Mouse (Mus musculus): ENCODE measurements at regions not wholly inside any gene's neighbourhood (a gene's known extent, or its start where the extent isn't known, plus 50 kb on each side); places are given as distances from the start of the nearest gene placed in this dataset.

GRCm38 (mm10) chr8:12127106-12127800 is 151.4 kb upstream of the A230072I06Rik start:
- Histone ChIP-seq H3K4me1 (ENCODE audit: control insufficient read depth, insufficient read depth, low read length) (no peaks in the 10 kb centered on the region), H3K4me3 (ENCODE audit: insufficient read depth, low read length) (no peak overlapping the region), H3K27ac (ENCODE audit: insufficient read depth, low read depth, low read length) (no peak overlapping the region)
- no peak for TF ChIP-seq POLR2A (IDR thresholded peaks at IDR 0.05; ENCODE audit: borderline replicate concordance, low read depth, low read length)
- no peak for TF ChIP-seq CTCF (IDR thresholded peaks at IDR 0.05; ENCODE audit: low read depth, low read length)

DNA sequence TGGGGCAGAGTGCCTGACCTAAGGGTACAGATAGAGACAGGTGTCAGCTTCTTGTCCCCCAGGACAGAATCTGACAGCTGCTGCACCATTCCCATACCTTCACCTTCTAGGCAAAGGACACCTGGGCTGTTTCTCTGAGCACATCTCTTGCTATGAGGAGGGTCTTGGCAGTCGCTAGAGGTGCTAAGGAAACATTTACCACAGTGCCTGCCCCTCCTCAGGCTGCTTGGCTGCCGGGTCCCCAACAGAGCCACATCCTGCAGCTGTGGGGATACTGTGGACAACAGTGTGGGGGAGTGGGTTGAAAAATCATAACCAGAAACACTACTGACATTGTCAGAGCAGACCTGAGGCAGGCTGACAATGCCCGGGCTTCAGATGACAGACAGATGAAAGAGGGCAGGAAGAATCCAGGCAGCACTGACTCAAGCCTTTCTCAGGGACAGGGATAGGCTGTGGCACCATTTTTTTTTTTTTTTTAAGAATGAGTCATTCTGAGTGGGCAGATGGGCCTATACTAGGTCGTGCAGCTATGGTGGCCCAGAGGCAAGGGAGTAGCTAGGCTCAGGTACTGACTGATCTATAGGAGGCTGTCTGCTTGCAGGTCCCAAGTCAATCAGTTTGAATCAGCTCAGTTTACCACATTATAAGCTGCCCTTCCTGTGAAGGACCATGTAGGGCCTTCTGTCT is 150.7 kb upstream of the A230072I06Rik start:
- H3K4me3 ChIP-seq (ENCODE audit: insufficient read depth, low read length) = no peak overlapping the region
- H3K27ac ChIP-seq (ENCODE audit: insufficient read depth, low read depth, low read length) = no peak overlapping the region
- TF ChIP-seq POLR2A (IDR thresholded peaks at IDR 0.05; ENCODE audit: borderline replicate concordance, low read depth, low read length) = no peak
- no peak for TF ChIP-seq CTCF (IDR thresholded peaks at IDR 0.05; ENCODE audit: low read depth, low read length)
- no peaks in the 10 kb centered on the region for H3K4me1 ChIP-seq (ENCODE audit: control insufficient read depth, insufficient read depth, low read length)

DNA sequence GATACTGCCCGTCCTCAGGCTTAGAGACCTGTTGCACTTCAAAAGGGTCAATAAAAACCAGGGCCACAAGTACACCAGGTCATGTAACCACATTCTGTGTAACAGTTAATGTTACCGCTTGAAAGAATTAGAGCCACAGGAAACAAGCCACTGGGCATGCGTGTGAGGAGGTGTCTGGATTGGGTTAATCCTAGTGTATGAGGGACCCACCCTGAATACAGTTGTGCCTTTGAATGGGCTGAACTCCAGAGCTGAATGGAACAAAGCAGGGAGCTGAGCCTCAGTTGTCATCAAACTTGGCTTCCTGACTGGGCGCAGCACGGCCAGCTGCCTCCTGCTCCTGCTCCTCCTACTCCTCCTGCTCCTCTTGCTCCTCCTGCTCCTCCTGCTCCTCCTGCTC is 148.0 kb upstream of the A230072I06Rik start:
- TF ChIP-seq POLR2A (IDR thresholded peaks at IDR 0.05; ENCODE audit: borderline replicate concordance, low read depth, low read length) (no peak), CTCF (IDR thresholded peaks at IDR 0.05; ENCODE audit: low read depth, low read length) (no peak)
- Histone ChIP-seq H3K27ac (ENCODE audit: insufficient read depth, low read depth, low read length) (no peak overlapping the region), H3K4me1 (ENCODE audit: control insufficient read depth, insufficient read depth, low read length) (no peaks in the 10 kb centered on the region), H3K4me3 (ENCODE audit: insufficient read depth, low read length) (no peak overlapping the region)

GRCm38 (mm10) chr8:12134200-12134599 is 144.4 kb upstream of the A230072I06Rik start:
- Histone ChIP-seq H3K4me1 (ENCODE audit: control insufficient read depth, insufficient read depth, low read length) (no peaks in the 10 kb centered on the region), H3K4me3 (ENCODE audit: insufficient read depth, low read length) (no peak overlapping the region), H3K27ac (ENCODE audit: insufficient read depth, low read depth, low read length) (no peak overlapping the region)
- TF ChIP-seq CTCF (IDR thresholded peaks at IDR 0.05; ENCODE audit: low read depth, low read length) = no peak

DNA sequence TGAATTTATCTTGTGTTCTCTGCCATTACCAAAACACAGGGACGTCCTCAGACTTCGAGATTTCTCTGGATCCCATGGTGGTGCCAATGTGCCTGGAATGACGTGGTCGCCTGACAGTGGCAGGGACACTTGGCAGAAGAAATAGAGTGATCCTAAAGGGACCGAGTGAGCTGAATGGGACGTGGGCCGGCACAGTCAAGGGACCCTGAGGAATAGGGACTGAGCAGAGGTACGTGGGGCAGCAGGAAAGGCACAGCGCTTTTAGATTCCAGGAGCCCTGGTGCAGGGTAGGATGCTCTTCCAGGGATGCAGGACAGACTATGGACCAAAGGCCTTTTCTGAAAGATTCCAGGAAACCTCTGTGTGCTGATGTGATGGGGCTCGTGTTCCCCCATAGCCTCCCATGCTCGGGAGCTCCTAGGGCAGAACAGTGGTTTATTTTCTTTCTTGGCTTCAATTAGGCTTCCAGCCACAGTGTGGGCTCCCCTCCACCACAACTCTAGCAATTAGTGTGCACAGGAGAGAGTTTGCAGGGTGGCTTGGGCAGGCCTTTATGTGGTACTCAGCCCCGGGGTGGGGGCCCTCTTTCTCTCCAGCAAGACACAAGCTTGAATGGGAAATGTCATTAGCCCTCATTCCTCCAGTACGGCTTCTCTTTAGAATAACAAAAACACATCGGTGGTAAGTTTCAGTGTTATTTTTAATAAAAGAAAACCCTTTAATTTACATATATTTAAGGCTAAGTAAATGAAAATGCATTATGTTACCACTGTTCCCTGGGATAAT is 143.0 kb upstream of the A230072I06Rik start:
- no peak overlapping the region for H3K4me3 ChIP-seq (ENCODE audit: insufficient read depth, low read length)
- no peak for TF ChIP-seq POLR2A (IDR thresholded peaks at IDR 0.05; ENCODE audit: borderline replicate concordance, low read depth, low read length)
- no peaks in the 10 kb centered on the region for H3K4me1 ChIP-seq (ENCODE audit: control insufficient read depth, insufficient read depth, low read length)
- no peak overlapping the region for H3K27ac ChIP-seq (ENCODE audit: insufficient read depth, low read depth, low read length)

DNA sequence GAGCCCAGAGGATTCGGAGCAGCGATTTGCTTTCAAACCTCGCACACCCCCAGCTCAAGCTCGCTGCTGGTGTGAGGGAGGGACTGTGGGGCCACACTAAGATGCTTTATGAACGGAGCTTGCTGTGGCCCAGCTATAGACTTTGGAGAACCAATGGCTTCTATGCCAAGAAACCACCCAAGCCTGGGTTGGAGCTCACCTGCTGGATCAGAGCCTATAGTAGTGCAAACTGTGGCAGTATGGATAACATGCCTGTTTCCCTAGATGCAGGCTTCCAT is 142.5 kb upstream of the A230072I06Rik start:
- Histone ChIP-seq H3K4me1 (ENCODE audit: control insufficient read depth, insufficient read depth, low read length) (no peaks in the 10 kb centered on the region), H3K27ac (ENCODE audit: insufficient read depth, low read depth, low read length) (no peak overlapping the region), H3K4me3 (ENCODE audit: insufficient read depth, low read length) (no peak overlapping the region)
- TF ChIP-seq CTCF (IDR thresholded peaks at IDR 0.05; ENCODE audit: low read depth, low read length) = no peak
- TF ChIP-seq POLR2A (IDR thresholded peaks at IDR 0.05; ENCODE audit: borderline replicate concordance, low read depth, low read length) = no peak

DNA sequence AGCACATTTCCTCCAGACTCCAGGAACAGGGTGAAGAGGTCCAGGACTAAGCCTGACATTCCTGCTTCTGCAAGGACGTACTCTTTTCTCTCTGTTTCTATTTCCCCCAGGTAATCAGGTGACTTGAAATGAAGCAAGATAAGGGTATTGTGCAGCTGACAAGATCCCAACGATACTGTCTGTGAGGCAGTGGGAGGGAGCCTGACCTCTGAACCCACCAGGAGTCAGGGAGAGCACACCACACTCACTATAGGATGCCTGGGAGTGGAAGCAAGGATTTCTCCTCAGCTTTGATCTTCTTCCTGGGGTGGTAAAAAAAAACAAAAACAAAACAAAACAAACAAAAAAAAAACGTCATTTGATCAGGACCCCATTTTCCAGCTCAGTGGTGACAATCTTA is 141.1 kb upstream of the A230072I06Rik start:
- TF ChIP-seq POLR2A (IDR thresholded peaks at IDR 0.05; ENCODE audit: borderline replicate concordance, low read depth, low read length) (no peak), CTCF (IDR thresholded peaks at IDR 0.05; ENCODE audit: low read depth, low read length) (no peak)
- Histone ChIP-seq H3K4me3 (ENCODE audit: insufficient read depth, low read length) (no peak overlapping the region), H3K27ac (ENCODE audit: insufficient read depth, low read depth, low read length) (no peak overlapping the region), H3K4me1 (ENCODE audit: control insufficient read depth, insufficient read depth, low read length) (no peaks in the 10 kb centered on the region)

- no peak overlapping the region for H3K27ac ChIP-seq (ENCODE audit: insufficient read depth, low read depth, low read length)
- TF ChIP-seq POLR2A (IDR thresholded peaks at IDR 0.05; ENCODE audit: borderline replicate concordance, low read depth, low read length) (no peak), CTCF (IDR thresholded peaks at IDR 0.05; ENCODE audit: low read depth, low read length) (no peak)
- no peak overlapping the region for H3K4me3 ChIP-seq (ENCODE audit: insufficient read depth, low read length)
- no peaks in the 10 kb centered on the region for H3K4me1 ChIP-seq (ENCODE audit: control insufficient read depth, insufficient read depth, low read length)
Measured at GRCm38 (mm10) chr8:12137913-12138312, 140.7 kb upstream of the A230072I06Rik start.

DNA sequence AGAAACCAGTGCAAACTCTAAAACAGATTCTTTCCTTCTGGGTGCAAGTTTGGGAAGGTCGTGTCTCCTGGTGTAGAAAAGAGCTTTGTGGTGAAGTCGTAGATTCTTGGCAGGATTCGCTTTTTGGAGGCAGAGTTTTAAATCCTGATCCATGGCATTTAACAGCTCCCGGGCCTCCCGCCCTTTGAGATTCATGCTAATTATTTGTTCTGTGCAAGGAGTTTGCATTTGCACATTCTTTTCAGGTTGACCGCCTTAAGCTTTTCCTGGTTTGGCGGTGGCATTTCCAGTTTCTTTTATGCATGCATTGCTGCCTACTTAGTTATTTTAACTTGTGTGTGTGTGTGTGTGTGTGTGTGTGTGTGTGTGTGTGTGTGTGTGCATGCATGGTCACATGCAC is 126.9 kb upstream of the A230072I06Rik start:
- Histone ChIP-seq H3K27ac (ENCODE audit: insufficient read depth, low read depth, low read length) (no peak overlapping the region), H3K4me3 (ENCODE audit: insufficient read depth, low read length) (no peak overlapping the region), H3K4me1 (ENCODE audit: control insufficient read depth, insufficient read depth, low read length) (no peaks in the 10 kb centered on the region)
- TF ChIP-seq CTCF (IDR thresholded peaks at IDR 0.05; ENCODE audit: low read depth, low read length) (no peak), POLR2A (IDR thresholded peaks at IDR 0.05; ENCODE audit: borderline replicate concordance, low read depth, low read length) (no peak)

DNA sequence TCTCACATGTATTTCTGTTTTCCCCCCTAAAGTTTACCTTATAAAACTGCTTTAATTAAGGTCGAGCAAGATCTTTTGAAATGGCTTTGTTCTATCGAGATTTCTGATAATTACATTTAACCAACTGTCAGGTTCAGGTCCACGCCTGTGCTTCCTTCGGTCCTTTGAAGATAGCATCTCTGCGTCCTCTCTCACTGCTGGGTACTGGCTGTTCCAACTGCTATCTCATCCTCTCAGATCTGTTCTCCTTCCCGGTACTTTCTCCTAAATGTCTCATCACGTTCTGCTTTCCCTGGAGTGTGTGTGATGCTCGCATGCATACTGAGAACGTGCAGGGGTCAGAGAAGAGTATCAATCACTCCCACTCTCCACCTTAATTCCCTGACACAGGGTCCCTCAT is 125.8 kb upstream of the A230072I06Rik start:
- Histone ChIP-seq H3K27ac (ENCODE audit: insufficient read depth, low read depth, low read length) (no peak overlapping the region), H3K4me1 (ENCODE audit: control insufficient read depth, insufficient read depth, low read length) (no peaks in the 10 kb centered on the region), H3K4me3 (ENCODE audit: insufficient read depth, low read length) (no peak overlapping the region)
- no peak for TF ChIP-seq CTCF (IDR thresholded peaks at IDR 0.05; ENCODE audit: low read depth, low read length)
